Mouse (Mus musculus) bone marrow, adult 2 months (tissue): ENCODE measurements around the gene Thbd.

Experiments used
- CTCF ChIP-seq: fragments of 200-500 bp; IDR thresholded peaks from 2 replicates; pipeline ENCODE4 v1.5.1; 2011; ENCODE audit warnings: low read length, control low read depth; ENCODE audit not compliant: control insufficient read depth, insufficient read depth
- POLR2A ChIP-seq: fragments of 200-500 bp; IDR thresholded peaks from 2 replicates; pipeline ENCODE4 v1.6.1; 2011; ENCODE audit warnings: low read depth, mild to moderate bottlenecking, control low read depth, low read length, borderline replicate concordance; ENCODE audit not compliant: control insufficient read depth

DNA sequence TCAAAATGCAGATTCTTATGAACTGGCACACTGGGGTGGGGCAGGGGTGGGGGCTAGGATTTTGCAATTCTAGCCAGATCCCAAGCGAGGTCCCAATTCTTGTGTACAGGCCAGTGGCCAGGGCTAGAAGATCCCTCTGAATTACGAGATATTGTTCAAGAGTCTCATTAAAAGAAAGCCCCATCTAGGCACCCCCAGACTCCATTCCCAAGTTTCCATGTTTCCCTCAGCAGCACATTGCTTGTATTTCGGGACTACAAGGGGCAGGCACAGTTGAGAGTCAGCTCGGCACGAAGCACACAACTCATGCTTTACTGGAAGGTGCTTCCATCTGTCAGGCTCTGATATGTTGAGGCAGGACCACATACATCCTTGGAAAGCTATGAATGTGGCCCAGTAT is 3.1 kb downstream of the Thbd start:
- no peak for TF ChIP-seq CTCF
- no peak for TF ChIP-seq POLR2A
